Mouse (Mus musculus): ENCODE results near the gene Noxo1. TPM values are rescaled to one million over a fixed set of nuclear protein-coding genes. Genes with fewer than 3 reads are reported as not detected.

The Noxo1 gene
- total RNA-seq (2023) = 1 to 10 TPM; 5.5 to 7.4 TPM

DNA sequence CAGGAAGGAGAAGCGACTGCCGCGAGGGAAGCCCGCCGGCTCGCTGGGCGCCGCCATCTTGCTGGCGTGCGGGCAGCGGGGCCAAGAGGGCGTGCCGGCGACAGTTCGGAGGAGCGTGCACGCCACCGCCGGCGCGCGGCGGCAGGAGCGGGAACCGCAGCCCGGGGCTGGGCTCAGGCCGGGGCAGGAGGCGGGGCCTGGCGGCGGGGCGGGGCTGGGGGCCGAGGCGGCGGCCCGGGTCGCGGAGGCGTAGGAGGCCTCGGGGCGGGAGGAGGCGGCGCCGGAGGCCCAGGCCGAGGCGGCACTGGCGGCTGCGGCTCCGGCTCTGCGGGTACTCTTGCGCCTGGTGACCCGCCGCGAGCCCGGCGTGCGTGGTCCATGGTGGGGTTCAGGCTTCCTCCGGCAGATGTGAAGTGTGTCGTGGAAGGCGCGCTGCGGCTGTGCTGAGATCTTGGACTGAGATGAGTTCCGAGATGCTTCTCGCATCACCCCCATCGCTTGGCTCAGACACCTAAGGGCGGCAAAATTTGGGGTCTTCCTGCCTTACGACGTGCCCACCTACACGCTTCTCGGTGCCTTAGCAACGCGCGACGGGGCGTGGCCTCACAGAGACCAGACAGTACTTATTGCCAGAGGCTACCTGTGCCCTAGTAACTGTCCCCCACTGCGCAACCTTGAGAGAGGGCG is at the start of gene Noxo1, which contains the start of gene Gfer:
Gene Noxo1 (plus strand): TSS at position 224 of the 687 bp plus-strand sequence.
Gene Gfer (minus strand): TSS at position 146 of the 687 bp plus-strand sequence.

DNA sequence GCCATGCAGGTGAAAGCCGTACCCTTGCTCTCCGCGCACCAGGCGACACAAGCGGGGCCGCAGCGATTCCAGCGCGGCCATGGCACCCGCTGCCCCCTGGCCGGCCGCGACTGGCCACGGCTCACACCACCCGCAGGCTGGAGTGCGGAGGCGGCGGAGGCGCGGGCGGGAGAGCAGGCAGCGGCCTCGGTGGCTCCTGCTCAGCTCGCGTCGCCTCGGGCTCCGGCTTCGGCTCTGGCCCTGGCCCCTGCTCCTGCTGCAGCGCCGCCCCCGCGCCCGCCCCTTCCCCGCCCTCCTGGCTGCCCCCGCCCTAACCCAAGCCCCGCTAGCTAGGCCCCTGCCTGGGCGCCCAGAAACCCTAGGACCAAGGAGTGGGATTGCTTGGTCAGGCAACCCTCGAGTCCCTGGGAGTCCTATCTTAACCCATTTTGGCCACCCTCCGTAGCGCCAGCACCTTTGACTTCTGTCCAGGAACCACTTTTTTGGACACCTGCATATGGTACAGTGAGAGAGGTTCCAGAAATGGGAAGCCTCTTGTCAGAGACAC is 45.9 kb upstream of the Noxo1 start, which contains the start of gene Slc9a3r2:
Gene Slc9a3r2 (minus strand): TSS at position 258 of the 547 bp plus-strand sequence.

GRCm38 (mm10) chr17:24658017-24658758 is 37.8 kb upstream of the Noxo1 start, which contains the start of gene Npw:
Gene Npw (minus strand): TSS chr17:24658457.

DNA sequence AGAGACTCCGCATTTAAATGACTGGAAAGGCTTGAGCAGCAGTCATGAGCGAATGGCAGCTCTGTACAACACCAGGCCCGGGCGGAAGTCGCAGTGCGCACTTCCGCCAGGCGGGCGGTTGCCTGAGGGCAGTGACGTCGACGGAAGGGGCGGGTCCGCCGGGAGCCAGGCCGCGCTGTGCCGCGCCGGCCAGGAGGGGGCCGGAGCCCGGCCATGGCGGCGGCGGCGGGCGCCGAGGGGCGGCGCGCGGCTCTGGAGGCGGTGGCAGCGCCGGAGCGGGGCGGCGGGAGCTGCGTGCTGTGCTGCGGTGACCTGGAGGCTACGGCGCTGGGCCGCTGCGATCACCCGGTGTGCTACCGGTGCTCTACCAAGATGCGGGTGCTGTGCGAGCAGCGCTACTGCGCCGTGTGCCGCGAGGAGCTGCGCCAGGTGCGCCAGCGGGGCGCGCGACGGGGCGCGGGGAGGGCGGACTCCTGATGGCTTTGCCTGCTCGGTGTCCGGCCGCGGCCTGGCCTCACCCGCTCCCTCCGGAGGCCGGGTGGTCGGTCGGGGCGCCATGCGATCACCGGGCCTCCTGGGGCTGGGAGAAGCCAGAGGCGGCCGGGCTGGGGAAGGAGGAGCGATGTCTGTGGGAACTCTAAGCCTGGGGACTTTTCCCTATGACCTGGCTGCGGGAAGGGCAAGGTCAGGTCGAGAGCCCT is 26.3 kb upstream of the Noxo1 start, which contains the start of gene Zfp598:
Gene Zfp598 (plus strand): TSS at position 143 of the 701 bp plus-strand sequence.

DNA sequence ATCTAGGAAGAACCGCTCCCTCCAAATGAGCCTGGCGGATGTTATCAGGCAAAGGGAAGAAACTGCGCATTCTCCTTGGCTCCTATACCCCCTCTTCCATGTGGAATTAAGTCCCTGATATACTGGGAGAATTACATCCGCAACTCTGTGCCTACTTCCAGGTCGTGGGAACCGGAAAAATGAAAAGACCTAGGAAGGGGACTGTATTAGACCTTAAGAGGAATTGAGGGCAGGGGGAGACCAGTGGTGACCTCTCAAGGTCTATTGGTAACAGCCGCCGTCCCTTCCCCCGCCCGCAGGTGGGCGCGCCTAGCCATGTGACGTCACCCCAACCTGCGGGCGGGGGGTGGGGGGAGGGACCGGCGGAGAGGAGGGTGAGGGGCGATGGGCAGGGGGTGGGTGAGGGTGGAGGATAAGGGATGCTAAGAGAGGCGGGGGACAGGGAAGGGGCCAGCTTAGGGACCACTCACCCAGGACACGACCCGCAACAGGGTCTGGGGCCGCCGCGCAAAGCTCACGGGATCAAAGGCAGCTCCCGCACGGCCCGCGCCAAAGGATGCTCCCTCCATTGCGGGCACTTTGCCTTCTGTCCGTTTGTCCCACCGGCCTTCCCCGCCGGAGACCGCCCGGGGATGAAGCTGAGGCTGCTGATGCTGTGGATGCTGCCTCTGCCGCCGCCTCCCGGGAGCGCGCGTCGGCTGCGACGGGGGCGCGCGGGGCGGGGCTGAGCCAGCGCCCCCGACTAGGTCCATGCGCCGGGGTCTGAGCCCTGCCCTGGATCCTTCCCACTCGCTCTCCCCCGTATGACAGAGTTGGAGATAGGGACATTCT is 6.6 kb upstream of the Noxo1 start, which contains the start of gene Syngr3:
Gene Syngr3 (minus strand): TSS at position 705 of the 831 bp plus-strand sequence.

DNA sequence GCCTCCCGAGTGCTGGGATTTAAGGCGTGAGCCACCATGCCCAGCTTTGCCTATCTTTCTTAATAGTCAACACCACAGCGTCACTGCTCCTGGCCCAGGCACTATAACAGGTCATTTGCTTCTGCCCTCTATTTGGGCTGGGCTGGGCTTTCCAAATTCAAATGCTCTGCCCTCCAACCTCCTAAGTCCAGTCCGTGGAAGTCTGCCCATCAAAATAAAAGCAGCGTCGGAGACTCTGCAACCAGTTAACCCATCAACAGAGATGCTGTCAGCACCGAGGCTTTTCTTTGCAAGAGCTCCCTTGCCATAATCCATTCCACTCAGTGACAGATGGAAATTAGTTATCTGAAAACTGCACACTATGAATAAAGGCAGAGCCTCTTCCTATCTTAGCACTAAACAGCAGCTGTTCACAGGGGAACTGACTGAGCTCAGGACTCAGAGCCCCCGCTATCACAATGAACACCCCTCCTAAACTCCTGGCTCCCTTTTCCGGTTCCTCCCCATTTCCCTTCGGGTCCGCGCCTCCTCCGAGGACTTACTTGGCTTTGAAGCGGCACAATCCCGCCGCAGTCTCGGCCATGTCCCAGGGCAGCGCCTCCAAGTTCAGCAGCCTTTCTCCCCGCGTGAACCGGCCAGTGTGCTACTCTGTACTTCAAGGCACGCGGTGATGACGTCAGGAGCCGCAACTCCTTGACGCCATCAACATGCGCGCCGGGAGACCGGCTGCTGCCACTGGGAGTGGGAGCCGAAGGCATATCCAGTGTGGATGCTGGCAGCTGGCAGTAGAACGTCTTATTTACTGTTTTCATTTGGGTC is 11.2 kb downstream of the Noxo1 start, which contains the start of gene Tbl3:
Gene Tbl3 (minus strand): TSS at position 679 of the 819 bp plus-strand sequence.

DNA sequence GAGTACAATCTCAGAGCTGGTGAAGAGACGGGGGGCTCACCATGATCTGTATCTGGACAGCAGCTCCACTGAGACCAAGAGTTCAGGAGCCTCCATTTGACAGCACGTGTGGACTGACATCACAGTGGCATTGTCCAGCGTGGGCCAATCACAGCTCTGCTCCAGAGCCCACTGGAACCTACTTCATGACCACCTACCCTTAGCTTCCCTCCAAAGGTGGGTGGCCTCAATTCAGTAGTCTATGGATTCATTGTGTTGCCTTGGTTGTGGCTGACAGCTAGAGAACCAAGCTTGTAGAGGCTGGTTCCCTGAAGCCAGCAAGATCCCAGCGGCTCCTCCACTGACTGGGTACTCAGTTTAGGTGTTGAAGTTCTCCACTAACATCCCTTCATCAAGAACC is 21.9 kb downstream of the Noxo1 start, which contains the start of the genes Rnf151 and Rps2:
Gene Rnf151 (minus strand): TSS at position 121 of the 400 bp plus-strand sequence.
Gene Rps2 (plus strand): TSS at position 174 of the 400 bp plus-strand sequence.

DNA sequence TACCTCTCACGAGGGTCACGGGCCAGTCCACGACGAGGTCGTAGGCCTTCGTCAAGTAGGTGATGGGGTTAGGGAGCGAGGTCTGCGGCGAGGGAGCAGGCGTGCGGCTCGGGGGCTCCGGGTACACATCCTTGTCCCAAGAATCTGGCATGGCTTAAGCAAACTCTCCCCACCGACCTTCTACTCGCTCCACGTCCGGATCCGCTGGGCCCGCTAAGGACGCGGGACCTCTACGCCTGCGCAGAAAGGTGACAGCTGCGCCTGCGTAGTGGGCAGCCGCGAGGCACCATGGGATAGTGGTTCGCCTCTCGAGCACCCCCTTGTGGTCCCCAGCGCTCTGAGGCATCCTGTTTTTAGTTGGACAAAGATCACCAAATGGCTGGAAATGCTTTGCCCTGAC is 28.1 kb downstream of the Noxo1 start, which contains the start of gene Ndufb10:
Gene Ndufb10 (minus strand): TSS at position 295 of the 400 bp plus-strand sequence.

DNA sequence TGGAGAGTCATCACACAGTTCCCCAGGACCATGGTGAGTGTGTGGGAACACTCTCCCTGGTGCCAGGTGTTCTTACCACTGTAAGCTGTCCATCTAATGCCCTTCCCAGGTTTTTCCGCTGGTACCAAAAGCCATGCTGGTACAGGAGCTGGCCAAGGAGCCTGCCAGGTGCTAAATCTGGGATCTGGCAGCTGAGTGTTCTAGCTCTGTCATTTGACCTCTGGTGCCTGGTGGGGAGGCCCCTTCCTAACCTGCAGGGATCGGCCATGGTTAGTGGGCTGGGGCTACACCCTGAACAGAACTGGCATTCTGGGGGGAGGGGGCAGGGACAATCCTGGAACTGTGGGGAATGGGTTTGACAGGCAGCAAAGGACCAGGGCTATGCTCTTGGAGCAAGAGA is 31.6 kb downstream of the Noxo1 start, which contains the start of gene Rpl3l:
Gene Rpl3l (plus strand): TSS at position 203 of the 400 bp plus-strand sequence.

DNA sequence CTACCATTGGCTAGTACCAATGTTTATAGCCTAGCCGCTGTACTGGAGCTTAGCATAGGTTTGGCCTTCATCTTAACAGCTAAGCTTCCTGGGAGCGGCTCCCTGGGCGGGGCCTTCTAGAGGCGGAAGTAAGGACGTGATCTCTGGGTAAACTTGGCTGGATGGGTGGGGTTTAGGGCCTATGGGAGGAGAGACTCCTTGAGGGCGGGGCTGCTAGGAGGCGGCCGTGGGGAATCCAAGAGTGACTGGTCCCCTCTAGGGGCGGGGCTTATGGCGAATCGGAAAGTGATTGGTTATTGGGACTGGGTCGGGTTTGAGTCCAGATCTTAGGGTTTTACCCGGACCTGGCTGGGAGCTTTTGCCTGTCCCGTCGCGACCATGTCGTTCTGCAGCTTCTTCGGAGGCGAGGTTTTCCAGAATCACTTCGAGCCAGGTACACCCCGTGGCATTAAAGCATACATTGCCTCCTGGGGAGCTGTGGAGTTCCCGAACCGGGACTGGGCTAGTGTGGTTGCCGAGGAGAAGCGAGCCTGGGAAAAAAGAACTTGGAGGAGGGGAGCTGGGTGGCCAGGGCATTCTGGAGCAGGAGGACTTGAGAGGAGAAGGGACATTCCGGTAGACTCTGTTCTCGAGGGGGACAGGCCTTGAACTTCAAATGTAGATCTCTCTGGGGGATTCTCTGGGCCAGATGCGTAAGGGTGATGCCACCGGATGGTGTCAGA is 40.5 kb downstream of the Noxo1 start, which contains the start of gene Msrb1:
Gene Msrb1 (plus strand): TSS at position 313 of the 722 bp plus-strand sequence.

Other genes starting within 250 kb of the Noxo1 start
- 10 to 100 TPM; 68.6 to 72.5 TPM for gene E4f1, start 225.9 kb upstream of the Noxo1 start, total RNA-seq (2023)
- gene Pgp, start 225.8 kb upstream of the Noxo1 start, total RNA-seq (2023) = 10 to 100 TPM; 22.1 to 22.6 TPM
- gene Bricd5, start 222.3 kb upstream of the Noxo1 start, total RNA-seq (2023) = 1 to 10 TPM in 1 of 2 experiments, under 1 TPM in 1; 0.96 to 2.7 TPM
- 10 to 100 TPM; 24.9 to 30.6 TPM for gene Mlst8, start 217.2 kb upstream of the Noxo1 start, total RNA-seq (2023)
- not detected for gene Caskin1, start 207.6 kb upstream of the Noxo1 start, total RNA-seq (2023)
- gene Traf7, start 168.3 kb upstream of the Noxo1 start, total RNA-seq (2023) = 100 to 1,000 TPM; 202 to 220 TPM
- gene Rab26, start 162.0 kb upstream of the Noxo1 start, total RNA-seq (2023) = 1 to 10 TPM; 1.1 to 1.5 TPM
- gene Pkd1, start 146.4 kb upstream of the Noxo1 start, total RNA-seq (2023) = 10 to 100 TPM; 75.3 to 80.9 TPM
- 100 to 1,000 TPM in 1 of 2 experiments, 10 to 100 TPM in 1; 97.7 to 108 TPM for gene Tsc2, start 63.6 kb upstream of the Noxo1 start, total RNA-seq (2023)
- 1 to 10 TPM; 4.1 to 7.8 TPM for gene Nthl1, start 63.6 kb upstream of the Noxo1 start, total RNA-seq (2023)
- under 1 TPM in 1 of 2 experiments, not detected in 1; 0.30 TPM for gene Slc9a3r2, start 45.9 kb upstream of the Noxo1 start, total RNA-seq (2023)
- gene Npw, start 37.8 kb upstream of the Noxo1 start, total RNA-seq (2023) = not detected
- 10 to 100 TPM; 60.3 to 60.7 TPM for gene Zfp598, start 26.5 kb upstream of the Noxo1 start, total RNA-seq (2023)
- under 1 TPM in 1 of 2 experiments, not detected in 1; 0.50 TPM for gene Syngr3, start 6.3 kb upstream of the Noxo1 start, total RNA-seq (2023)
- gene Gfer, start 78 bp upstream of the Noxo1 start, total RNA-seq (2023) = 10 to 100 TPM; 15.8 to 17.5 TPM
- 10 to 100 TPM; 30.5 to 32.5 TPM for gene Tbl3, start 11.4 kb downstream of the Noxo1 start, total RNA-seq (2023)
- gene Rnf151, start 21.8 kb downstream of the Noxo1 start, total RNA-seq (2023) = not detected
- 1,000 to 10,000 TPM; 1,102 to 1,132 TPM for gene Rps2, start 21.9 kb downstream of the Noxo1 start, total RNA-seq (2023)
- 10 to 100 TPM; 67.1 to 79.0 TPM for gene Ndufb10, start 28.2 kb downstream of the Noxo1 start, total RNA-seq (2023)
- not detected for gene Rpl3l, start 31.6 kb downstream of the Noxo1 start, total RNA-seq (2023)
- 10 to 100 TPM; 31.6 to 34.3 TPM for gene Msrb1, start 40.4 kb downstream of the Noxo1 start, total RNA-seq (2023)
- gene Hs3st6, start 56.8 kb downstream of the Noxo1 start, total RNA-seq (2023) = not detected
- not detected for gene Meiob, start 108.1 kb downstream of the Noxo1 start, total RNA-seq (2023)
- gene Hagh, start 143.9 kb downstream of the Noxo1 start, total RNA-seq (2023) = 10 to 100 TPM; 29.9 to 32.6 TPM
- gene Fahd1, start 154.1 kb downstream of the Noxo1 start, total RNA-seq (2023) = 1 to 10 TPM; 1.8 to 2.6 TPM
- 1 to 10 TPM in 1 of 2 experiments, under 1 TPM in 1; 0.80 to 1.3 TPM for gene Igfals, start 169.8 kb downstream of the Noxo1 start, total RNA-seq (2023)
- gene Nubp2, start 190.1 kb downstream of the Noxo1 start, total RNA-seq (2023) = 10 to 100 TPM; 61.9 to 68.8 TPM
- gene Spsb3, start 190.4 kb downstream of the Noxo1 start, total RNA-seq (2023) = 10 to 100 TPM; 36.0 to 40.1 TPM
- gene Eme2, start 198.9 kb downstream of the Noxo1 start, total RNA-seq (2023) = 10 to 100 TPM; 68.9 to 86.2 TPM
- 10 to 100 TPM; 25.7 to 31.4 TPM for gene Mrps34, start 198.9 kb downstream of the Noxo1 start, total RNA-seq (2023)
- gene Nme3, start 200.3 kb downstream of the Noxo1 start, total RNA-seq (2023) = 10 to 100 TPM; 31.9 to 34.5 TPM
- gene Mapk8ip3, start 240.7 kb downstream of the Noxo1 start, total RNA-seq (2023) = 100 to 1,000 TPM; 234 to 243 TPM

All from B cell, adult 67 days (primary cell).